Mouse (Mus musculus): ENCODE data around the gene Iqgap3.

Gene Iqgap3

DNA sequence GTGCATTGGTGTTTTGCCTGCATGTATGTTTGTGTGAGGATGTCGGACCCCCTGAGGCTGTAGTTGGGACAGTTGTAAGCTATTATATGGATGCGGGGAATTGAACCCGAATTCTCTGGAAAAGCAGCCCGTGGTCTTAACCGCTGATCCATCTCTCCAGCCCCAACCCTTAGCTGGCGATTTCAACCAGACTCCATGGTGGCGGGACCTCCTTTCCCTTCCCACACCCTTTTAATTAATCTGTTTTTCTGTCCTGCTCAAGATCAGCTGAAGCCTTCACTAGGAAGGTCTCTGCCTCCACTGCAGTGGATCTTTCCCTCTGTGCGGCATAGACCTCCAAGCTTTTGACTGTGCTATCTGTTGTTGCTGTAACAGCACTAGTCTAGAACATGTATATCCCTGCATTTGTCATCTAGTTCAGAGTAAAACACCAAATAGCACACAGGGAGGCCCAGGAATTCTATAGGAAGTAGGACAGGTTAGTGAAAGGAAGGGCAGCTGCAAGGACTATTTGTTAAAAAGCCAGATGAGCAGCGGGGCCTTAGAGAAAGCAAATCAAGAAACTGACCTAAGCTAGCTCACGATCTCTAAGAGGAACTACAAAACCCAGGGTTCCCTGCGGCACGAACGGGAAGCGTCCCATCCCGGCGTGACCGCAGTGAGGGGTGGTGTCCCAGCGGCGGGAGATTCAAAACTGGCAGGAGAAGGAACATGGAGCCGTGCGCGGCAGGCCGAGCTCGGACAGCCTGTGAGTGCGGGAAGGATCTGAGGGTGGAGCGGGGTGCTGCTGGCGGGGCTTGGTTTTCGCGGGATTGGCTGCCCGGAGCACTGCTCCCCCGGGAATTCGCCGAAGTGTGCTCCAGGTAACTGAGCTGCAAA is at the start of gene Iqgap3:
Iqgap3 (plus strand) TSS at position 627 of the 879 bp plus-strand sequence.
- TF ChIP-seq GATA4 (IDR thresholded peaks at IDR 0.05; ENCODE audit: insufficient replicate concordance, low read length), result no peak

DNA sequence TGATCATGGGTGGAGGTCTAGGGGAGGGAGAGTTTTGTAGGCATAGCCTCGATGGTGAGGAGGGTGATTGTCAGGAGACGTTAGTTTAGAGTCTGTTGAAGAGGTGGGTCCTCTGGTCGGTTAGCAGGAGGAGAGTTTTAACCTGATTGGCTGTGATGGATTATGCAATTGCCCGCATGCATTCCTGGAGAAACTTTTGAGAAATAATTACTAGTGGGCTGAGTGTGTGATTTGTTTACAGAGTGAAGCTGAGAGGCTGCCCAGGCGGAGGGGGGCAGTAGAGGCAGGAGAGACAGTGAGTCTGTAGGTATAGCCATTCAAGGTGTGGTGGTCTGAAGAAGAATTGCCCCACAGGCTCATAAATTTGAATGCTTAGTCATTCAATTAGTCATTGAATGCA is 48.3 kb upstream of the Iqgap3 start:
- no peak for TF ChIP-seq GATA4 (IDR thresholded peaks at IDR 0.05; ENCODE audit: insufficient replicate concordance, low read length)

DNA sequence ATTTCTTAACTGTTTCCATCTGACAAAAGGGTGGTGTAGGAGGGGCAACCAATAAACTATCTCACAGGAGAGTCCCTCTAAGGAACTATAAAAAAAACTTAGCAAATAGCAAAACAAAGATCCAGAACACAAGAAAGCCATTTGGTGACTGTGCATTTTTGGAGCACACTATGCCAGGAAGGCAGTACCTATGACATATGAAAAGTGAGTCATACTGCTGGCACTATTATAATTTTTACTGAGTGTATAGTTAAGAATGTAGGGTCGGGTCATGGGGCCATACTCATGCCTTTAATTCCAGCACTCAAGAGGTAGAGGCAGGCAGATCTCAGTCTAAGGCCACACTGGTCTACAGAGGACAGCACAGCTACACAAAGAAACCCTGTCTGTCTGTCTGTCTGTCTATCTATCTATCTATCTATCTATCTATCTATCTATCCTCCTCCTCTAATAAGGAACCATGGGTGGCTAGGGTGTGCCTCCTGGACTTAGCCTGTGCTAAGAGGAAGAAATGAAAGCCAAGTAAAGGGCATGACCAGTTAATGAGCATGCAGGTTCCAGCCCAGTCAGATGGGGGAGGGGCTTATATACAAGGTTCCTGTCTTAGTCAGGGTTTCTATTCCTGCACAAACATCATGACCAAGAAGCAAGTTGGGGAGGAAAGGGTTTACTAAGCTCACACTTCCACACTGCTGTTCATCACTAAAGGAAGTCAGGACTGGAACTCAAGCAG is 46.0 kb upstream of the Iqgap3 start:
- no peak for TF ChIP-seq GATA4 (IDR thresholded peaks at IDR 0.05; ENCODE audit: insufficient replicate concordance, low read length)

DNA sequence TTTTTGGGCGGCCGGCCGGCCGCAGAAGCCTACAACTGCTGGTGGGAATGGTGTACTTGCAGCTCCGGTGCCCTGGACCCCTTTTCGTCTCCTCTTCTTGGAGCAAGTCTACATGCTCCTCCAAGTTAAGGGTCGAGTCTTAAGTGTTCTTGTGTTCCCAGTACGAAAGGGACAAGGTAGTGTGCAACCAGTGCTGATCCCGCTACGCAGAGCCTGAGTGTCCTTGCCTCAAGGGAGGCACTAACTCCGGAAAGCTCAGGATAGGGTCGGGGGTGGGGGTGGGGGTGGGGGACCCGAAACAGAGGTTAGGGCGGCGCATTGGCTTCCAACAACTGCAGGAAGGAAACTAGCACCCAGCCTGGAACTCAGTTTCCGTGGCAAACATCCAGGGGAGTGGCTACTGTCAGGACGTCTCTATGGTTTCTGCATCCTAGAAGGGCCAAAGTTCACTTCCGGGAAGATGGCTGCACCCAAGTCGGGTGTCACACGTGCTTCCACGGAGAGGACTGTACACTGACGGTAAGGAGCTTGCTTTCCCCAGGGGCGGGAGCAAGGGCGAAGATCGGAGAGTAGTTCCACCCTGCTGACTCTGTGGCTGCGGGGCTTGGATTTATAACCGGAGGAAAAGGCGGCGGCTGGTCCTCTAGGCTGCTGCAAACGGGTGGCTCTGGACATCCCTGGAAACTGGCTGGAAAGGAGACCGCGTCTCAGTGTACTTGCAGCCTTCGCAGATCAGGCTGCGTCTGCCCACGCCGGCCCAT is 38.9 kb upstream of the Iqgap3 start, which contains the start of gene Gpatch4:
Gpatch4 (plus strand) TSS at position 448 of the 761 bp plus-strand sequence.
- no peak for TF ChIP-seq GATA4 (IDR thresholded peaks at IDR 0.05; ENCODE audit: insufficient replicate concordance, low read length)

DNA sequence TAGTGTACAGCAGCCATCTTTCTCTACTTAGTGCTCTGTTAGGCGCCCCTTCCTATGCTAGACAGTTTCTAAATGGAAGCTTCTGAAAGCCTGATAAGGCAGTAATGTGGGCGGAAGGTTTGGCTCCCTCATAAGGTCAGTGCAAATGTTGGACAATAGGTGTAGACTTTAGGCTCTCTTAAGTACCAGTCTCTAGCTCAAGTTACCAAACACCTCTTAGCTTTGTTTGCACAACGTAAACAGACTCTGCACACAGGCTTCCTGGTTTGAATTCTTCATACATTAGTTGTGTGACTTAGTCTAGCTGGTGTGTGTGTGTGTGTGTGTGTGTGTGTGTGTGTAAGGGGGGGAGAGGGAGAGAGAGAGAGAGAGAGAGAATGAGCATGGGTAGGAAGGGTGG is 32.2 kb upstream of the Iqgap3 start:
- no peak for TF ChIP-seq GATA4 (IDR thresholded peaks at IDR 0.05; ENCODE audit: insufficient replicate concordance, low read length)

DNA sequence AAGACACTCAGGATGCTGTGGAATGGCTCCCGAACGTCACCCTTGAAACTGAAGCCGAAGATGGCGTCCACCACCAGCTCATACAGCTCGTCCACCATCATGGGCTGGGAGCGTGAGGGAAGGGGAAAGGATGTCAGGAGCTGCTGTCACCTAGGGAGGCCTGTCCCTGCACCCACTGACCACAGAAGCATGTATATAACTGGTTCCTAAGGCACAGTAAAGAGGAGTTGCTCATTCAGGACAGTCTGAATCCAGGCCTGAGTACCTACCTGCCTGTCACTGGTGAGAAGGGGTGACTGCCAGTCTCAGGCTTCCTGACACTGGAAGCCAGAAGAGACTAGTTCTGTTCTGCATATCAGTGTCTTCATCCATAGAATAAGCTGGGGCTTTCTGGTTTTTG is 24.7 kb upstream of the Iqgap3 start:
- TF ChIP-seq GATA4 (IDR thresholded peaks at IDR 0.05; ENCODE audit: insufficient replicate concordance, low read length), result no peak

DNA sequence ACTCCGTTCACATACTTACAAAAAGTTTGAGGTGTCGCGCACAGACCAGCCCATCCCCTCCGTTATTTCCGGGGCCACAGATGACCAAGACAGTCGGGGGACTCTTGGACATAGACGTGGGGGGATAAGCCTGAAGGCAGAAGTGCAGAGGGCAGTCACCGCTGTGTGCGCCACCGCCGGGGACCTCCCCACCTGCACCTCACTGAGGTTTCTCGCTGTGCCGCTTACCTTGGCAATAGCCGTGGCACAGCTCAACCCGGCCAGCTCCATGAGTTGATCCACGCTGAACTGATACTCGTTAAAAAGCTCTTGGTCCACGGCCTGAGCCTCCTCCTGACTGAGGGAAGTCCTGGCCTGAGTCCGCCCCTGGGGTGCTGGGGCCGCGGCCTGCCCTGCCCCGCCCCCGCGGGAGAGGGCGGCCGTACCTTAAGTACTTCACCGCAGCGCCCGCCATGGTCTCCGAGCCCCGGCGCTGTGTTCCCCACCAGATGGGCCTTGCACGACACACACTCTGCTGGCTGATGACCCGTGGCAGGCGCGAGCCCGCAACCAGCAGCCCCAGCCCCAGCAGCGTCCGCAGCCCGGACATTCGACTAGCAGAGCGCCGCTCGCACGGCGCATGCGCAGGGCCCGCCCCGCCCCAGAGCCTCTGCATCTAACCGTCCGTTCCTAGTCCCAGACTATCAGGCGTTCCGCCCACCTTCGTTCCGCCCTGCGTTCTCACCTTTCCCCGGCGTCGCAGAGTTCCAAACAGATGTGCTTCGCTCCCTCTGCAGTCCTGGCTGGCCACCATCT is 23.7 kb upstream of the Iqgap3 start, which contains the start of gene Naxe:
Naxe (minus strand) TSS at position 594 of the 795 bp plus-strand sequence.
- no peak; the same call in 1 of the 2 replicates for TF ChIP-seq GATA4 (IDR thresholded peaks at IDR 0.05; ENCODE audit: insufficient replicate concordance, low read length)

DNA sequence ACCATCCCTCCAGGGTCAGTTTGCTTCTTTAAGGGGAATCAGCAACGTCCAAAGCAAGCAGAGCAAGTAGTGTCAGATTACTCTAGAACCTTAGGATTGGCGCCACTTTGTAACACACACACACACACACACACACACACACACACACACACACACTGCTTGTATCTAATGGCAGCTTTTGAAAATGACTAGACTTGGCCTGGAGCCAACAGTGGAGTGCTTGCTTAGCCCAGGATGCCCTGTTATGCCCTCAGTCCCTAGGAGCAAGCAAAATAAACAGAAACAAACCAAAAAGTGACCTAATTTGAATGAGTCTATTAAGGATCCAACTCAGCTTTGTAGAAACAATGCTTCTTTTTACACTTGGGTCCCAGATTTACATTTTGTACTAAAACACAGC is 13.4 kb upstream of the Iqgap3 start:
- no peak for TF ChIP-seq GATA4 (IDR thresholded peaks at IDR 0.05; ENCODE audit: insufficient replicate concordance, low read length)

DNA sequence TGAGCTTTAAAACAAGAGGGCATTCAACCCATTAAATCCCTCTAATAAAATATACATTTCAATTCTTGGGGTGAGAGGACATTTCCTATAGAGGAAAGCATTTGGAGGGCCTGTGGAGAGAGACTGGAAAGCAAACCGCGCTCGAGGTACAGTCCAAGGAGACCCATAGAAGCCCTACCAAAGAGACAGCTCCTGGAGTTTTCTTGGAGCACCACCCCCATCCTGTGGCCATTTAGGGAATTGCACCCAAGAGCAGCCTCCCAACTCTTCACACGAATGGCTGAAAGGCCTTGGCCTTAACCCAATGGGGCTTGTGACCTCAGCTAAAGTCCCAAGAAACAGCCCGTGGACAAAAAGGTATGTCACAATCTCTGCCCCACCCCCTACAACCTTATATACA is 10.0 kb upstream of the Iqgap3 start:
- TF ChIP-seq GATA4 (IDR thresholded peaks at IDR 0.05; ENCODE audit: insufficient replicate concordance, low read length), result no peak

DNA sequence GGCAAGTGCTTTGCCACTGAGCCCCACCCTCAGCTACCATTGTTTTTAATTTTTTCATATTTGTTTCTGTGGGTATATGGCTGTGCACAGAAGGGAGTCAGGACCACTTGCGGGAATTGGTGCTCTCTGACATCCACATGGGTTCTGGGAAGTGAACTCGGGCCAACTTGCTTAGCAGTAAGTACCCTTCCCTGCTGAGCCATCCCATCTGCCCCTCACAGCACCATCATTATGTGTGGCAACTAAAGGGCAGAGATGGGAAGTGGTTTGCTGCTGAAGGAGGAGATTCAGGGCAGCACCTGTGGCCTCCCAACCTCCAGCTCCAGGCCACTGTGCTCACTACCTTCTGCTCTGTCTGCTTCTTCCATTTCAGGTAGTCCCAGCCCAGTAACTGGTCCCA is 8.1 kb upstream of the Iqgap3 start:
- TF ChIP-seq GATA4 (IDR thresholded peaks at IDR 0.05; ENCODE audit: insufficient replicate concordance, low read length), result no peak

DNA sequence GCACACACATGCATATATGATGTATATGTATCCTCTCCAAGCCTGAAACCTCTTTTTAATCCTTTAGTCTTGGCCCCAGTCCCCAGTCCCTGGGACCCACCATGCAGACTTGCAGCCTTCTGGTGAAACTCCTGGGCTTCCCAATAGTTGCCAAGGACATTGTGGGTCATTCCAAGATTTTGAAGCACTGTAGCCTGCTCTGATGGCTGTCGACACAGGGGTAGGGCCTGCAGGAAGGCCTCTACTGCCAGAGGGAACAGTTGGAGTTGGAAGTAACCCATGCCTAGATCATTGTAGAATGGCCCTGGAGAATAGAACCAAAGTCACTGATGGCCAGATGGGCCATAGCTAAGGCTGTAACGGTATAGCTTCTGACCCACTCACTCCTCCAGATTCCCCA is 7.4 kb upstream of the Iqgap3 start:
- TF ChIP-seq GATA4 (IDR thresholded peaks at IDR 0.05; ENCODE audit: insufficient replicate concordance, low read length), result no peak

DNA sequence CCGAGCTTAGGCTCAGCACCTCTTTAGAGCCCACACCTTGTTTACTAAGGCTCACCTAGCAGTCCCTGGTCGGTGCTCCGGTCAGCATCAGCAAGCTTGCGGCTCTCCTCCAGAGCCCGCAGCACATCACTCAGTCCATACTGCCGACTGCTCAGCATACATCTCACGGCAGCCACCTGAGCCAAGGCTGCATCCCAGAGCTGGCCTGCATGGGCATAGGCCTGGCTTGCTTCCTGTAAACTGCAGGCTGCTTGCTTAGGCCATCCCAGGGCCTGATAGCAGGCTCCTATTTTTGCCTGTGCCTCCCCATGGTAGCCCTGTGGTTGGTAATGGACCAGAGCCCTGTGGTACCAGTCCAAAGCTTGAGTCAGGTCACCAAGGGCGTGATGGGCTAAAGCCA is 7.0 kb upstream of the Iqgap3 start:
- TF ChIP-seq GATA4 (IDR thresholded peaks at IDR 0.05; ENCODE audit: insufficient replicate concordance, low read length), result no peak

DNA sequence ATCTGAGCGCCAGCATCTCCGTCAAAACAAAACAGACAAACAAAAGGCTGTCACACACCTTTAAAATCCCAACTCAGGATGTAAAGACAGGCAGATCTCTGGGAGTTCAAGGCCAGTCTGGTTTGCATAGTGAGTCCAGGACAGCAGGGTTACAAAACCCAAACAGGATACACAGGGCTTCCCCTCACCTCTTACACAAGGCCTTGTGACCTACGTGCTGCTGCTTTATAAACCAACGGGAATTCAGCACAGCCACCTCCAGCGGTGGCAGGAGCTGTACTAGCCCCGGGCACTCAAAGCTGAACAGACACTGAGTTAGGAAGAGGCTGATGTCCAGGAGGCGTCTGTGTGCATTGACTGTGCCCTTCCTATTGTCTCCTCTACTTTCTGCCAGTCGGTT is 4.3 kb upstream of the Iqgap3 start:
- TF ChIP-seq GATA4 (IDR thresholded peaks at IDR 0.05; ENCODE audit: insufficient replicate concordance, low read length), result no peak

DNA sequence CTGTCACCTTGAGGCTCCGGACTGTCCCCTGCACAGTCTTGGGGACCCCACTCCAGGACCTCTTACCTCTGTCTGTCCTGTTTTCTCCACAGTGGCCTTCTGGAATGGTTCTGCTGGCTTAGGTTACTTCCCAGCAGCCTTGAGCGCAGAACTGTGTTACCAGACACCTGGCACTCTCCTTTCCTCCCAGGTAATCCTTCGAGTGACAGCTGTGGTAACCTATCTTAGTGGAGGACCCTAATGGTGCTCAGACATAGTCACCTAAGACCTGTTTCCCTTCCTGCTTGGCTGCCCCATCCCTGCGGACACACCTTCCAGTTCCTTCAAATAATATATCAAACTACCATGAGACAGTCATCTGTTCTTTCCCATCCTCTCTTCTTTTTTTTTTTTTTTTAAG is 3.6 kb upstream of the Iqgap3 start, which contains the start of gene Ttc24:
Ttc24 (minus strand) TSS at position 101 of the 400 bp plus-strand sequence.
- no peak for TF ChIP-seq GATA4 (IDR thresholded peaks at IDR 0.05; ENCODE audit: insufficient replicate concordance, low read length)
